17 mouse cellular contexts compared by ENCODE assay signal in the genomic region with DNA sequence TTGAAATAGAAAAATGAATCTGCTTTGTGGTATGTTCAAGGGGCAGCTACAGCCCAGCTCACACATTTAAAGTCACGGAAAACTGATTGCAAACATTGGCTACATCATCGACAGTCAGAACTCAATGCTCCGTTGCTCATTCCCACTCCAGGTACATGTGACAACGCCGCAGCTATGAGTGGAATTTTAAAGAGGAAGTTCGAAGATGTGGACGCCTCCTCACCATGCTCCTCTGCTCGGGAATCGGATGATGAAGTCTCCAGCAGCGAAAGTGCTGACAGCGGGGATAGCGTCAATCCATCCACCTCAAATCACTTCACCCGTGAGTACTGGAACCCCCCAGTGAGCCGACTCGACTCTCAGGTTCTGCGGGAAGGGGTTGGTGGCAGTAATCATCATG.
"Had no signal": no experiment of that assay in that cellular context is flagged by ENCODE, and none has a peak within 500 bp of the region (broad histone marks: within the 10 kb centered on the region; RNA-seq: fewer than 3 reads in every experiment).

No protein-coding gene starts in this region.

- H3K9me3 ChIP-seq: midbrain, embryonic 10.5 days; neural tube, embryonic 13.5 days; neural tube, embryonic 15.5 days had no signal

- ATAC-seq: midbrain, embryonic 13.5 days; midbrain, embryonic 16.5 days had no signal

- DNase-seq: lung, adult 18-20 months; lung, embryonic 14.5 days; lung, postnatal 10 days; lung, postnatal 4 days; retina, postnatal 1 day; right cerebral cortex, postnatal 14 days; spleen, adult 18-20 months; thymus, adult 18-20 months; thymus, postnatal 14 days; thymus, postnatal 36 days had no signal

- H3K9ac ChIP-seq: liver, embryonic 14.5 days; lung, embryonic 14.5 days; midbrain, embryonic 13.5 days; neural tube, embryonic 13.5 days; neural tube, embryonic 15.5 days had no signal

- H3K27me3 ChIP-seq: midbrain, embryonic 13.5 days; neural tube, embryonic 13.5 days; neural tube, embryonic 15.5 days had no signal

- H3K4me1 ChIP-seq: midbrain, embryonic 10.5 days had no signal

- H3K4me2 ChIP-seq: lung, embryonic 14.5 days; midbrain, embryonic 13.5 days; neural tube, embryonic 13.5 days; neural tube, embryonic 15.5 days had no signal

- H3K4me3 ChIP-seq: midbrain, embryonic 10.5 days; midbrain, embryonic 13.5 days; myocyte; neural tube, embryonic 13.5 days; neural tube, embryonic 15.5 days had no signal

- H3K27ac ChIP-seq: liver, embryonic 14.5 days; midbrain, embryonic 10.5 days; midbrain, embryonic 13.5 days; neural tube, embryonic 13.5 days; neural tube, embryonic 15.5 days had no signal
